Mouse (Mus musculus) olfactory bulb, adult 2 months (tissue): Measurements from ENCODE around the gene Wsb2.

Experiments used
- CTCF ChIP-seq: fragments of 200-500 bp; IDR thresholded peaks from 2 replicates; pipeline ENCODE4 v1.5.1; 2012; ENCODE audit warnings: low read depth, mild to moderate bottlenecking, low read length, moderate library complexity; ENCODE audit not compliant: insufficient read depth
- POLR2A ChIP-seq: fragments of 200-500 bp; IDR thresholded peaks from 2 replicates; pipeline ENCODE4 v1.6.1; 2012; ENCODE audit warnings: mild to moderate bottlenecking, low read depth, low read length, moderate library complexity; ENCODE audit not compliant: insufficient read depth

- TF ChIP-seq CTCF (no peak), POLR2A (no peak; the same call in 1 of the 2 replicates)
These were observed at the start of gene Wsb2 for GRCm38 (mm10) chr5:117357129-117357477.
